Mouse (Mus musculus): ENCODE data around the gene Gm9745.
"Not testable (repeated sequence)": the region's sequence is repeated elsewhere in the genome, so short reads cannot be mapped to it uniquely, and the experiment has no call there.

DNA sequence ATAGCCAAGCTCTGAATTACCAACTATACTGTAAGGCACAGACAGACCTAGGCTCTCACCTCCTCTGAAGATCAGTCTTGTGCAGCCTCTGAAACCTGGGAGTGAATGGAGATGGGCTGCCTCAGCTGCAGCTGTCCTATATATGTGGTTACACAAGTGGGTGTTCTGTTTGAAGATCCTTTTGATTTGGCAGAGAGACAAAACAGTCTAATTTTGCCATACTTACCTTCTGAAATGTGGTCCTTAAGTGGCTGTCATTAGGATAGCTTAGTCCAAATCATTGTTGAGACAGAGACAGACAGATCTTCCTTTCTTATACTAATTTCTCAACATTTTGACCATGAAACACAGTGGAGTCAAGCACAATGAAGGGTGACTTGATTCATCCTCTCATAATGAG, at the start of gene Gm9745:
- TF ChIP-seq CTCF, EP300 (IDR thresholded peaks at IDR 0.05; ENCODE audit: low read depth): not testable (repeated sequence)
